Mouse (Mus musculus) heart, embryonic 11.5 days (tissue): ENCODE data around the gene Nav2. TPM values are rescaled to one million over a fixed set of nuclear protein-coding genes. Genes with fewer than 3 reads are reported as not detected.

Experiments used
- ATAC-seq: fragments of 200-750 bp; cut with Nextera tagmentation; replicated peaks from 2 replicates; pipeline ENCODE4 v1.8.0; 2017; ENCODE audit warnings: moderate library complexity; ENCODE audit not compliant: insufficient number of reproducible peaks, low FRiP score, low TSS enrichment
- H3K27ac ChIP-seq: fragments of 300-500 bp; sonication (generic); 2 replicates; pipeline ENCODE4 v1.5.1; 2014; ENCODE audit warnings: mild to moderate bottlenecking, low read depth, low read length
- H3K27me3 ChIP-seq: fragments of 300-500 bp; sonication (generic); 2 replicates; pipeline ENCODE4 v1.6.1; 2014; ENCODE audit warnings: mild to moderate bottlenecking, low read length, mixed read lengths; ENCODE audit not compliant: control insufficient read depth, insufficient read depth
- H3K36me3 ChIP-seq: fragments of 300-500 bp; sonication (generic); 2 replicates; pipeline ENCODE4 v1.6.1; 2014; ENCODE audit warnings: mild to moderate bottlenecking, low read length, moderate library complexity, mixed read lengths; ENCODE audit not compliant: control insufficient read depth, insufficient read depth
- H3K4me1 ChIP-seq: fragments of 300-500 bp; sonication (generic); 2 replicates; pipeline ENCODE4 v1.6.1; 2014; ENCODE audit warnings: low read length; ENCODE audit not compliant: control insufficient read depth, insufficient read depth
- H3K4me2 ChIP-seq: fragments of 300-500 bp; sonication (generic); 2 replicates; pipeline ENCODE4 v1.6.1; 2014; ENCODE audit warnings: mild to moderate bottlenecking, moderate library complexity
- H3K4me3 ChIP-seq: fragments of 300-500 bp; sonication (generic); 2 replicates; pipeline ENCODE4 v1.5.1; 2014; ENCODE audit warnings: low read depth, low read length
- H3K9ac ChIP-seq: fragments of 300-500 bp; sonication (generic); 2 replicates; pipeline ENCODE4 v1.6.1; 2014; ENCODE audit warnings: mild to moderate bottlenecking, low read depth, low read length, moderate library complexity
- H3K9me3 ChIP-seq: fragments of 300-500 bp; sonication (generic); replicated peaks from 2 replicates; pipeline ENCODE4 v1.6.1; 2016; ENCODE audit warnings: low read length; ENCODE audit not compliant: control insufficient read depth
- WGBS: fragments of 180-500 bp; shearing (Covaris S2); extraction: QIAGEN DNeasy Blood & Tissue Kit; methylation state at CpG from one replicate; pipeline ENCODE4 v1.1.7; 2014; ENCODE audit not compliant: insufficient replicate concordance; 5-methylcytosine and 5-hydroxymethylcytosine counted together
- polyA plus RNA-seq: library from polyadenylated mRNA; unstranded; fragments of >200 nt; fragmentation: Nextera tagmentation; extraction: Ambion mirVana; gene quantifications from 2 replicates; pipeline ENCODE4 v1.2.1, GENCODE M21; 2014

The Nav2 gene
- polyA plus RNA-seq, 1 experiment from 2014 or later: 32.2 TPM

DNA sequence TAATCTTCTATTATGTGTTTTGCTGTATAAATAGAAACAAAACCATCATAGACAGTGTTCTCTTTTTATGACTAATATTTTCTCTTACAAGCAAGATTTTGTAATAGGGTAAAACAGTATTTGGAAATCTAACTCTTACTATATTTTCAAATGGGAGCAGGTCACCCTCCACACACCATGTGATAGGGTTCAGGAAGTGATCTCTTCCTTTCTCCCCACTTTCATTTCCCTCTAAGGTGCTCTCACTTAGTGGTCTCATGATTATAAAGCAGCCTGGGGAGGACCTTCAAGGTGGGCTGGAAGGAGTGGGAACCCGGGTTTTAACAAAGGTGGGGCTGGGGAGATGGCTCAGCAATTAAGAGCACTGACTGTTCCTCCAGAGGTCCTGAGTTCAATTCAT lies 487.7 kb downstream of the Nav2 start:
- no peak overlapping the region for H3K4me3 ChIP-seq
- no peaks in the 10 kb centered on the region for H3K36me3 ChIP-seq
- 0 out of 2 replicates have a peak, but pooled peaks cover 3% of the 10 kb centered on the region for H3K9me3 ChIP-seq
- H3K27me3 ChIP-seq: no peaks in the 10 kb centered on the region
- peaks cover 7% of the 10 kb centered on the region for H3K4me1 ChIP-seq
- WGBS: 53% methylated on average over 1 of the region's 1 CpGs
- ATAC-seq: no peak
- no peak overlapping the region for H3K27ac ChIP-seq
- no peak overlapping the region for H3K9ac ChIP-seq
- no peak overlapping the region for H3K4me2 ChIP-seq

DNA sequence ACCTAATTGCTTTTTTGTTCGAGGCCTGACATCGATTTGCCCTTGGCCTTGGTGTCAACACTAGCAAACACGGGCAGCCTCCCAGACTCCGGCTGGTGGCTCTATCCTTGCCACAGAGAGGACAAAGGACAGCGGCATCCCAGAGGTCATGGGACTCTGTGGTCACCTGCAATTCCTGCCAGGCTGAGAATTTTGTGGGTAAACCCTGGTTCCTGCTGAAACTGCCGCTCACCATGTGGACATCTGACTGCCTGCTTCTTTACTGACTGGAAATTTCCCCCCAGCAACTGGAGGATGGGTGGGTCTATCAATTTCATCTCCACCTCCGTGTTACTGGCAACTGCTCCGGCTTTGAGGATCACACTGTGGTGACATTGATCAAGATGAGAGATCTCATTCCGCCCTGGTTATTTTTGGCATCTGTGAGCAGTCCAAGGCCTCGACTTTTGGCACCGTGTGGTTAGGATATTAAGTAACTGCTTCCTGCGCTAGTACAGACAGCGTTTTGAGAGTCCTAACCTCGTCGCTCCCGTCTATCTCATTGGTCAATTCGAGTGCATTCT lies 489.0 kb downstream of the Nav2 start:
- Histone ChIP-seq H3K9ac (no peak overlapping the region), H3K27ac (no peak overlapping the region)
- WGBS: 64% methylated on average over 17 of the region's 17 CpGs

DNA sequence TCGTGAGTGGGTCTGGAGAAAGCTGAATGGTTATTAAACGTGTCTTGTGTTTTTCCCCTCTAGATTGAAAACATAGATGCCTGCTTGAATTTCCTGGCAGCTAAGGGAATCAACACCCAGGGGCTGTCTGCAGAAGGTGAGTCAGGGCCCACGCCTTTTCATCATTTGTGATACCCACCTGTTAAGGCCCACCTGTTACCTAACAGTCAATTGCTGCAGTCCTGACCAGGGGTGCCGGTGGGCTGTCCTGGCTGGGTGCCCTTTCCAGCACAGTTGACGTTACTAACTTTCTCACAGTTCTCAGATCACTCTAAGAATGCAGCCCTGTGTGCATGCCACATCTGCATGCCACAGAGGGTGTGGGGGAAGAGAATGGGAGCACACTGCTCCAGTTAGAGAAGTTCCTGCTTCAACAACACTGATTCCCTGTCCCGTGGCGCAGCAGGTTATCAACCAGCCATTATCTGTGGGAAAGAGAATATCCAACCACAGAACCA lies 489.6 kb downstream of the Nav2 start:
- no peaks in the 10 kb centered on the region for H3K36me3 ChIP-seq
- 66% methylated on average over 7 of the region's 7 CpGs for WGBS
- H3K4me2 ChIP-seq: no peak overlapping the region
- H3K4me1 ChIP-seq: peaks cover 3% of the 10 kb centered on the region
- no peaks in the 10 kb centered on the region for H3K27me3 ChIP-seq
- 0 out of 2 replicates have a peak, but pooled peaks cover 3% of the 10 kb centered on the region for H3K9me3 ChIP-seq
- no peak overlapping the region for H3K9ac ChIP-seq
- H3K4me3 ChIP-seq: no peak overlapping the region
- no peak for ATAC-seq
- H3K27ac ChIP-seq: no peak overlapping the region

More for the DNA sequence above, 489.0 kb downstream of the Nav2 start:
- Histone ChIP-seq H3K36me3 (no peaks in the 10 kb centered on the region), H3K4me3 (no peak overlapping the region), H3K4me1 (peaks cover 6% of the 10 kb centered on the region), H3K4me2 (no peak overlapping the region), H3K9me3 (0 out of 2 replicates have a peak, but pooled peaks cover 3% of the 10 kb centered on the region), H3K27me3 (no peaks in the 10 kb centered on the region)
- ATAC-seq: no peak

DNA sequence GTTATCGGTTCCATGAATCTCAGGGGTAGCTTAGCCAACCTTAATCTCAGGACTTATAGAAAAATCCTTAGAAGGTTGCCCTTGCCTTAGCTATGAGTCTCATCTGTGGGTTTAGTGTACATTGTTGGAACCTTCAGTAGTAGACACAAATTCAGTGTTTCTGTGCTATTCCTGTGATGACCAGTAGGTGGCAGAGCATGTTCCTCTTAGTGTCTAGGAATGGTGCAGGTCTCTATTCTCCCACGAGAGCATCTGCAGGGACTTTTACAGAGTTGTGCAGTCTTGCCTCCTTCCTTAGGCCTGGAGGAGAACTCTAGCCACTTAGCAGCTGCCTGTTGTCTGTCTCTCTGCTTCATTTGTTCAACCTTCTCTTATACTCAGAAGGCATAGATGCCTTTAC lies 490.8 kb downstream of the Nav2 start:
- peaks cover 3% of the 10 kb centered on the region for H3K4me1 ChIP-seq
- H3K4me2 ChIP-seq: no peak overlapping the region
- H3K27ac ChIP-seq: no peak overlapping the region
- H3K27me3 ChIP-seq: no peaks in the 10 kb centered on the region
- no peak overlapping the region for H3K4me3 ChIP-seq
- no peaks in the 10 kb centered on the region for H3K36me3 ChIP-seq
- no peak for ATAC-seq
- 39% methylated on average over 2 of the region's 2 CpGs for WGBS
- H3K9ac ChIP-seq: no peak overlapping the region
- 0 out of 2 replicates have a peak, but pooled peaks cover 3% of the 10 kb centered on the region for H3K9me3 ChIP-seq

DNA sequence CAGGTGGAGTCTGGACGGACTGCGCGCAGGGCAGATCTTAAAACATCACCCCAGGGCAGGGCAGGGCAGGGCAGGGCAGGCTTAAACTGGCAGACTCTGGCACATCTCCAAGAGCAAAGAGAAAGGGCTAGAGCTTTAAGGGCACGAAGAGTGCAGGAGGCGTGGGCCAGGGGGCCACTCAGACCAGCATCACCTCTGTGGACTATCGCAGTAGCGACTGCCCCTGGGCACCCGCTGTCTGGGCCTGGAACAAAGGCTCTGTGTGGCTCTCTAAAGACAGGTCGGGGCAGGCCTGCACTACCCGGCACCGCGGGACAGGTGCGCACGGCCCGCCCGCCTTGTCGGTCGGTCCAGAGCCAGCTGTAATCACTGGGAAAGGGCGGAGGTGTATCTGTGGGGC lies 491.9 kb downstream of the Nav2 start:
- Histone ChIP-seq H3K4me2 (no peak overlapping the region), H3K36me3 (no peaks in the 10 kb centered on the region), H3K27ac (no peak overlapping the region), H3K27me3 (no peaks in the 10 kb centered on the region), H3K4me1 (peaks cover 3% of the 10 kb centered on the region), H3K9ac (no peak overlapping the region), H3K9me3 (no peaks in the 10 kb centered on the region), H3K4me3 (no peak overlapping the region)
- no peak for ATAC-seq
- WGBS: 73% methylated on average over 19 of the region's 19 CpGs

DNA sequence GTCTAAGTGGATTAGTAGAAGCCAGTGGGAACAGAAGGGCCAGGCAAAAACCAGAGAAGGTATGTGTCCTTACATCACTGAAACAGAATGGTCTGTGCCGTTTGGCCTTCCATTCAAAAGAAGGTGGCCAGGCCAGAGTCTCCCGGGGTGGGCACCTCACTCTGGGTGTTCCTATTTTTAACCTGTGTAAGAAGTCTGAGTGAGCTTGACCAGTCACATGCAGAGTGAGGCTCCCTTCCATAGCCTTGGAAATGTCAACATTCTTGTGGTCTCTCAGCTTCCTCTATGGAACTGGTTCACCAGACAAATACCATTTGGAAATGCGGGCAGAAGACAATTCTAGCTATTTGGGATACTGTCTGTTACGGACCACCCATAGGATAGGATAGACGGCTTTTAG lies 494.0 kb downstream of the Nav2 start:
- H3K27ac ChIP-seq: no peak overlapping the region
- ATAC-seq: no peak

DNA sequence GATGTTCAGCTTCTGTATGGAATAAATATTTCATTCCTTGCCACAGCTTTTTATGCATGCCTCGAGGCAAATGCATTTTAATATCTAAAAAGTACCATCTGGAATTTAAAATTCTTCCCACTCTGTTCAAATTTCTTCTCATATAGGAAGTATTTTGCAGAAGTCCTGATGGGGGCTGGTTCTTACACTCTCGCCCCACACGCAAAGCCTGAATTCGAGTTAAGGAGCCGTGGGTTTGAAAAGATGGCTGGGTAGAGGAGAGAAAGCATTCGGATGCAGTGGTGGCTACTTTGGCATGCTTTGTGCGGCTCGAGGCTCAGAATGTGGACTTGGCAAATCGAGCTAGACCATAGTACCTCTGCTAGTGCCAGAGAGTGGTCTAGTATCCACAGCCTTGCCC lies 499.2 kb downstream of the Nav2 start:
- no peak overlapping the region for H3K4me3 ChIP-seq
- no peaks in the 10 kb centered on the region; the same call in 1 of the 2 replicates for H3K4me1 ChIP-seq
- H3K9ac ChIP-seq: no peak overlapping the region
- H3K27ac ChIP-seq: no peak overlapping the region
- H3K9me3 ChIP-seq: no peaks in the 10 kb centered on the region
- H3K4me2 ChIP-seq: no peak overlapping the region
- 88% methylated on average over 9 of the region's 9 CpGs for WGBS
- no peaks in the 10 kb centered on the region for H3K27me3 ChIP-seq
- no peaks in the 10 kb centered on the region for H3K36me3 ChIP-seq
- no peak for ATAC-seq

More for the DNA sequence above, 494.0 kb downstream of the Nav2 start:
- Histone ChIP-seq H3K4me2 (no peak overlapping the region), H3K4me3 (no peak overlapping the region), H3K4me1 (peaks cover 3% of the 10 kb centered on the region), H3K36me3 (no peaks in the 10 kb centered on the region), H3K27me3 (no peaks in the 10 kb centered on the region), H3K9me3 (no peaks in the 10 kb centered on the region), H3K9ac (no peak overlapping the region)
- WGBS: 63% methylated on average over 5 of the region's 5 CpGs

DNA sequence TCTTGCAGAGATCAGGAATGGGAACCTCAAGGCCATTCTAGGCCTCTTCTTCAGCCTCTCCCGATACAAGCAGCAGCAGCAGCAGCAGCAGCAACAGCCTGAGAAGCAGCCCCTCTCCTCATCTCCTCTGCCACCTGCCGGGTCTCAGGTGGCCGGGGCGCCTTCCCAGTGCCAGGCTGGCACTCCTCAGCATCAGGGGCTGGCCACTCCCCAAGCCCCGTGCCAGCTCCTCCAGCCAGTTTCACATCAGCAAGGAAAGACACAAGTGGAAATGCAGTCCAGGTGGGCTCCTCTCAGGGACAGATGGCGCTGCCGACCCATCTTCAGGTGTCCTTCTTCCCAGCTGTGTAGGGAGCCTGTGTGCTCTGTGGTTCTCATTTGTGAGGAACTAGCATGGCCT lies 500.1 kb downstream of the Nav2 start:
- Histone ChIP-seq H3K9ac (no peak overlapping the region), H3K36me3 (no peaks in the 10 kb centered on the region), H3K27ac (no peak overlapping the region), H3K27me3 (no peaks in the 10 kb centered on the region), H3K4me2 (no peak overlapping the region), H3K4me3 (no peak overlapping the region), H3K9me3 (no peaks in the 10 kb centered on the region), H3K4me1 (no peaks in the 10 kb centered on the region)
- WGBS: 82% methylated on average over 7 of the region's 7 CpGs
- ATAC-seq: no peak

DNA sequence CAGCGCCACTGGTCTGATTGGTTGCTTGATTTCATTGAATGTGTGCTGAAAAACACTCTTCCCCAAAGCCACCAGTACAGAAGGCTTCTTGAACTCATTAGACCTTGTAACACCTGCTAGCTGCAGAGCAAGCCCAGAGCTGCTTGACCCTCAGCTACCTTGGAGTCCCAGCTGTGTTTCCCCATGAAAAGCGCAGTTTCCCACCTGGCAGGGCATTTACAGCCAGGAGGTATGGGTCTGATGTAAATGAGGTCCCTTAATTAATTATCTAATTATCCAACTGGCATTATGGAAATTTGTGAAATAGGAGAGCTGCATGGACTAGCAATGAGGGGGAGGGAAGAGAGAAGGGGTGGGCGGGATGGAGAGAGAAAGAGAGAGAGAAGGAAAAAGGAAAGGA lies 500.7 kb downstream of the Nav2 start:
- Histone ChIP-seq H3K9ac (no peak overlapping the region), H3K9me3 (no peaks in the 10 kb centered on the region), H3K4me2 (no peak overlapping the region), H3K4me1 (no peaks in the 10 kb centered on the region), H3K4me3 (no peak overlapping the region), H3K27ac (no peak overlapping the region), H3K36me3 (no peaks in the 10 kb centered on the region), H3K27me3 (no peaks in the 10 kb centered on the region)
- no peak for ATAC-seq
- WGBS: 84% methylated on average over 3 of the region's 3 CpGs
